Mouse (Mus musculus) cortical plate, adult 2 months (tissue): ENCODE measurements at regions not wholly inside any gene's neighbourhood (a gene's known extent, or its start where the extent isn't known, plus 50 kb on each side); places are given as distances from the start of the nearest gene placed in this dataset.

Experiments
- H3K27ac ChIP-seq: fragments of 200-500 bp; 2 replicates; pipeline ENCODE4 v1.5.1; 2012; ENCODE audit warnings: low read length, control low read depth, inconsistent platforms; ENCODE audit not compliant: insufficient read depth
- H3K4me1 ChIP-seq: fragments of 200-500 bp; 2 replicates; pipeline ENCODE4 v1.6.1; 2011; ENCODE audit warnings: low read length; ENCODE audit not compliant: control insufficient read depth, insufficient read depth
- H3K4me3 ChIP-seq: fragments of 200-500 bp; 2 replicates; pipeline ENCODE4 v1.5.1; 2011; ENCODE audit warnings: mild to moderate bottlenecking, low read length, control low read depth; ENCODE audit not compliant: insufficient read depth
- CTCF ChIP-seq: fragments of 200-500 bp; IDR thresholded peaks from 2 replicates; pipeline ENCODE4 v1.5.1; 2011; ENCODE audit warnings: mild to moderate bottlenecking, control low read depth, low read length; ENCODE audit not compliant: insufficient read depth; ENCODE audit errors: extremely low read depth
- POLR2A ChIP-seq: fragments of 200-500 bp; IDR thresholded peaks from 2 replicates; pipeline ENCODE4 v1.6.1; 2011; ENCODE audit warnings: mild to moderate bottlenecking, low read length, control low read depth; ENCODE audit not compliant: insufficient read depth; ENCODE audit errors: extremely low read depth

- Histone ChIP-seq H3K27ac (no peak overlapping the region), H3K4me1 (no peaks in the 10 kb centered on the region), H3K4me3 (no peak overlapping the region)
- no peak for TF ChIP-seq POLR2A
- TF ChIP-seq CTCF: no peak
Observed at GRCm38 (mm10) chr12:25609045-25609444, 512.1 kb upstream of the Id2 start.

- Histone ChIP-seq H3K4me1 (no peaks in the 10 kb centered on the region), H3K4me3 (no peak overlapping the region), H3K27ac (no peak overlapping the region)
- TF ChIP-seq POLR2A (no peak), CTCF (no peak)
Observed at GRCm38 (mm10) chr12:25605396-25605795, 508.5 kb upstream of the Id2 start.

GRCm38 (mm10) chr12:25590262-25590661 lies 493.3 kb upstream of the Id2 start:
- no peak overlapping the region for H3K4me3 ChIP-seq
- no peaks in the 10 kb centered on the region for H3K4me1 ChIP-seq
- no peak for TF ChIP-seq POLR2A
- TF ChIP-seq CTCF: no peak
- H3K27ac ChIP-seq: no peak overlapping the region

GRCm38 (mm10) chr12:25585746-25586145 lies 488.8 kb upstream of the Id2 start:
- no peak for TF ChIP-seq POLR2A

GRCm38 (mm10) chr12:25579407-25579806 lies 482.5 kb upstream of the Id2 start:
- TF ChIP-seq POLR2A (no peak), CTCF (no peak)
- no peak overlapping the region for H3K4me3 ChIP-seq

More at GRCm38 (mm10) chr12:25585746-25586145, 488.8 kb upstream of the Id2 start:
- Histone ChIP-seq H3K4me3 (no peak overlapping the region), H3K4me1 (no peaks in the 10 kb centered on the region), H3K27ac (no peak overlapping the region)

GRCm38 (mm10) chr12:25565131-25565530 lies 468.2 kb upstream of the Id2 start:
- TF ChIP-seq POLR2A (no peak), CTCF (no peak)
- no peak overlapping the region for H3K4me3 ChIP-seq
- no peaks in the 10 kb centered on the region; the same call in 1 of the 2 replicates for H3K4me1 ChIP-seq
- H3K27ac ChIP-seq: no peak overlapping the region

More at GRCm38 (mm10) chr12:25579407-25579806, 482.5 kb upstream of the Id2 start:
- no peaks in the 10 kb centered on the region for H3K4me1 ChIP-seq
- H3K27ac ChIP-seq: no peak overlapping the region

- no peak overlapping the region for H3K4me3 ChIP-seq
- no peak overlapping the region for H3K27ac ChIP-seq
- H3K4me1 ChIP-seq: no peaks in the 10 kb centered on the region
- TF ChIP-seq CTCF: no peak
- no peak for TF ChIP-seq POLR2A
Observed at GRCm38 (mm10) chr12:25559601-25560000, 462.7 kb upstream of the Id2 start.

- Histone ChIP-seq H3K4me1 (no peaks in the 10 kb centered on the region), H3K27ac (no peak overlapping the region), H3K4me3 (no peak overlapping the region)
- TF ChIP-seq CTCF (no peak), POLR2A (no peak)
Observed at GRCm38 (mm10) chr12:25553656-25554055, 456.7 kb upstream of the Id2 start.

GRCm38 (mm10) chr12:25549735-25550134 lies 452.8 kb upstream of the Id2 start:
- no peaks in the 10 kb centered on the region for H3K4me1 ChIP-seq
- H3K4me3 ChIP-seq: no peak overlapping the region
- H3K27ac ChIP-seq: no peak overlapping the region
- TF ChIP-seq CTCF: no peak

GRCm38 (mm10) chr12:25544253-25544652 lies 447.3 kb upstream of the Id2 start:
- no peaks in the 10 kb centered on the region for H3K4me1 ChIP-seq
- TF ChIP-seq CTCF (no peak), POLR2A (no peak)
- no peak overlapping the region for H3K4me3 ChIP-seq
- no peak overlapping the region for H3K27ac ChIP-seq

- no peak for TF ChIP-seq CTCF
- no peak for TF ChIP-seq POLR2A
- Histone ChIP-seq H3K4me1 (no peaks in the 10 kb centered on the region; the same call in 1 of the 2 replicates), H3K27ac (no peak overlapping the region), H3K4me3 (no peak overlapping the region)
Observed at GRCm38 (mm10) chr12:25534620-25534950, 437.6 kb upstream of the Id2 start.
